Mouse (Mus musculus) liver, embryonic 11.5 days (tissue): ENCODE data around the gene Dnajb11. TPM values are rescaled to one million over a fixed set of nuclear protein-coding genes. Genes with fewer than 3 reads are reported as not detected.

ENCODE experiments used
- ATAC-seq: fragments of 200-750 bp; cut with Nextera tagmentation; replicated peaks from 2 replicates; pipeline ENCODE4 v1.8.0; 2017; ENCODE audit warnings: moderate number of reproducible peaks, mild to moderate bottlenecking, moderate TSS enrichment, moderate library complexity; ENCODE audit not compliant: low FRiP score
- DNase-seq: peaks from one replicate; pipeline ENCODE4 v3.0.0-alpha.2; 2017; ENCODE audit warnings: low spot score
- H3K27ac ChIP-seq: fragments of 300-500 bp; sonication (generic); 2 replicates; pipeline ENCODE4 v1.5.1; 2014; ENCODE audit warnings: mild to moderate bottlenecking, low read depth, low read length, control low read depth
- H3K27me3 ChIP-seq: fragments of 300-500 bp; sonication (generic); replicated peaks from 2 replicates; pipeline ENCODE4 v1.6.1; 2014; ENCODE audit warnings: low read length, mixed read lengths; ENCODE audit not compliant: control insufficient read depth, insufficient read depth
- H3K36me3 ChIP-seq: fragments of 300-500 bp; sonication (generic); 2 replicates; pipeline ENCODE4 v1.6.1; 2014; ENCODE audit warnings: mild to moderate bottlenecking, low read length, moderate library complexity, mixed read lengths; ENCODE audit not compliant: control insufficient read depth, insufficient read depth
- H3K4me1 ChIP-seq: fragments of 300-500 bp; sonication (generic); replicated peaks from 2 replicates; pipeline ENCODE4 v1.6.1; 2014; ENCODE audit warnings: low read length, mixed read lengths; ENCODE audit not compliant: control insufficient read depth, insufficient read depth
- H3K4me2 ChIP-seq: fragments of 300-500 bp; sonication (generic); 2 replicates; pipeline ENCODE4 v1.6.1; 2014; ENCODE audit warnings: mild to moderate bottlenecking, control low read depth, moderate library complexity
- H3K4me3 ChIP-seq: fragments of 300-500 bp; sonication (generic); 2 replicates; pipeline ENCODE4 v1.5.1; 2014; ENCODE audit warnings: low read depth, low read length, control low read depth
- H3K9ac ChIP-seq: fragments of 300-500 bp; sonication (generic); 2 replicates; pipeline ENCODE4 v1.6.1; 2014; ENCODE audit warnings: low read depth, low read length, control low read depth
- H3K9me3 ChIP-seq: fragments of 300-500 bp; sonication (generic); 2 replicates; pipeline ENCODE4 v1.6.1; 2016; ENCODE audit warnings: low read length, inconsistent platforms, mixed read lengths; ENCODE audit not compliant: control insufficient read depth
- WGBS: fragments of 180-500 bp; shearing (Covaris S2); extraction: QIAGEN DNeasy Blood & Tissue Kit; methylation state at CpG from one replicate; pipeline ENCODE4 v1.1.7; 2014; 5-methylcytosine and 5-hydroxymethylcytosine counted together
- polyA plus RNA-seq: library from polyadenylated mRNA; unstranded; fragments of >200 nt; fragmentation: Nextera tagmentation; extraction: Ambion mirVana; gene quantifications from 2 replicates; pipeline ENCODE4 v1.2.1, GENCODE M21; 2014

Dnajb11 gene
- polyA plus RNA-seq, 1 experiment from 2014 or later: 125 TPM

GRCm38 (mm10) chr16:22889716-22890115, 32.1 kb downstream of the Dnajb11 start:
- Histone ChIP-seq H3K36me3 (no peaks in the 10 kb centered on the region), H3K9ac (no peak overlapping the region), H3K4me2 (no peak overlapping the region), H3K9me3 (no peaks in the 10 kb centered on the region), H3K27me3 (no peaks in the 10 kb centered on the region), H3K27ac (no peak overlapping the region), H3K4me1 (no peaks in the 10 kb centered on the region; the same call in 1 of the 2 replicates), H3K4me3 (no peak overlapping the region)
- no peak for ATAC-seq
- DNase-seq: no peak
- WGBS: 64% methylated on average over 8 of the region's 8 CpGs

GRCm38 (mm10) chr16:22890683-22891510, 33.3 kb downstream of the Dnajb11 start, which contains the start of gene Ahsg:
Gene Ahsg, plus strand, starts transcription at chr16:22891277.
- Histone ChIP-seq H3K4me2 (peak within 1 kb of the TSS; percentile 45), H3K9ac (no peak within 1 kb of the TSS), H3K9me3 (no peaks in the 10 kb centered on the region), H3K27me3 (no peaks in the 10 kb centered on the region), H3K27ac (peak within 1 kb of the TSS; percentile 66), H3K4me1 (no peaks in the 10 kb centered on the region; the same call in 1 of the 2 replicates), H3K4me3 (no peak within 1 kb of the TSS; the same call in 1 of the 2 replicates), H3K36me3 (no peaks in the 10 kb centered on the region)
- DNase-seq (no peak), ATAC-seq (no peak)
- WGBS: 72% methylated on average over 11 of the region's 11 CpGs

GRCm38 (mm10) chr16:22891733-22892154, 34.1 kb downstream of the Dnajb11 start:
- Histone ChIP-seq H3K4me2 (peak overlapping the region; percentile 45), H3K36me3 (no peaks in the 10 kb centered on the region), H3K9ac (no peak overlapping the region), H3K27me3 (no peaks in the 10 kb centered on the region), H3K4me3 (no peak overlapping the region), H3K9me3 (no peaks in the 10 kb centered on the region), H3K4me1 (no peaks in the 10 kb centered on the region; the same call in 1 of the 2 replicates), H3K27ac (peak overlapping the region; percentile 66)
- ATAC-seq (peak; percentile 45; the same call in 1 of the 2 replicates), DNase-seq (no peak)
- WGBS: 72% methylated on average over 8 of the region's 8 CpGs

- WGBS: 65% methylated on average over 8 of the region's 8 CpGs
- Histone ChIP-seq H3K27me3 (no peaks in the 10 kb centered on the region), H3K9ac (no peak overlapping the region), H3K36me3 (no peaks in the 10 kb centered on the region), H3K9me3 (no peaks in the 10 kb centered on the region), H3K27ac (no peak overlapping the region), H3K4me3 (no peak overlapping the region), H3K4me1 (no peaks in the 10 kb centered on the region; the same call in 1 of the 2 replicates), H3K4me2 (no peak overlapping the region)
- ATAC-seq (no peak), DNase-seq (no peak)
Measured at GRCm38 (mm10) chr16:22894095-22894494, 36.5 kb downstream of the Dnajb11 start.

- Histone ChIP-seq H3K36me3 (no peaks in the 10 kb centered on the region), H3K27me3 (no peaks in the 10 kb centered on the region), H3K27ac (no peak overlapping the region), H3K4me2 (no peak overlapping the region), H3K4me3 (no peak overlapping the region), H3K4me1 (no peaks in the 10 kb centered on the region), H3K9ac (no peak overlapping the region), H3K9me3 (no peaks in the 10 kb centered on the region)
- DNase-seq (no peak), ATAC-seq (no peak)
- 59% methylated on average over 2 of the region's 2 CpGs for WGBS
Measured at GRCm38 (mm10) chr16:22896618-22897017, 39.0 kb downstream of the Dnajb11 start.

GRCm38 (mm10) chr16:22899346-22899745, 41.7 kb downstream of the Dnajb11 start:
- DNase-seq: no peak
- Histone ChIP-seq H3K4me1 (no peaks in the 10 kb centered on the region), H3K4me2 (no peak overlapping the region), H3K27me3 (no peaks in the 10 kb centered on the region), H3K36me3 (no peaks in the 10 kb centered on the region), H3K9ac (no peak overlapping the region), H3K9me3 (no peaks in the 10 kb centered on the region), H3K4me3 (no peak overlapping the region), H3K27ac (no peak overlapping the region)
- WGBS: 66% methylated on average over 5 of the region's 5 CpGs
- ATAC-seq: no peak

GRCm38 (mm10) chr16:22899866-22900570, 42.4 kb downstream of the Dnajb11 start:
- Histone ChIP-seq H3K4me3 (no peak overlapping the region), H3K36me3 (no peaks in the 10 kb centered on the region), H3K9me3 (no peaks in the 10 kb centered on the region), H3K4me2 (no peak overlapping the region), H3K4me1 (no peaks in the 10 kb centered on the region), H3K27ac (no peak overlapping the region), H3K9ac (no peak overlapping the region), H3K27me3 (no peaks in the 10 kb centered on the region)
- 76% methylated on average over 10 of the region's 10 CpGs for WGBS
- DNase-seq (no peak), ATAC-seq (no peak)

GRCm38 (mm10) chr16:22901326-22901725, 43.7 kb downstream of the Dnajb11 start:
- no peaks in the 10 kb centered on the region for H3K27me3 ChIP-seq
- H3K4me2 ChIP-seq: no peak overlapping the region
- no peaks in the 10 kb centered on the region for H3K36me3 ChIP-seq
- ATAC-seq: no peak
- no peak overlapping the region for H3K9ac ChIP-seq
- no peak for DNase-seq
- no peaks in the 10 kb centered on the region for H3K4me1 ChIP-seq
- no peaks in the 10 kb centered on the region for H3K9me3 ChIP-seq
- no peak overlapping the region for H3K4me3 ChIP-seq
- H3K27ac ChIP-seq: no peak overlapping the region
- 62% methylated on average over 3 of the region's 3 CpGs for WGBS
